Mouse (Mus musculus): Measurements from ENCODE around the gene B4galt4.

- no peak for TF ChIP-seq EP300 (optimal IDR thresholded peaks at IDR 0.05)
- no peak for TF ChIP-seq CTCF (IDR thresholded peaks at IDR 0.05; ENCODE audit: low read depth)
Measured at GRCm38 (mm10) chr16:38695557-38695956, 46.5 kb upstream of the B4galt4 start.

All from stomach, postnatal 0 days (tissue).